Mouse (Mus musculus): Measurements from ENCODE around the gene Gm3099. TPM values are rescaled to one million over a fixed set of nuclear protein-coding genes. Genes with fewer than 3 reads are reported as not detected.
"Not testable (repeated sequence)": the region's sequence is repeated elsewhere in the genome, so short reads cannot be mapped to it uniquely, and the experiment has no call there.

Gene Gm3099
- not detected in 2 replicates for polyA plus RNA-seq (2014; fragmentation: Nextera tagmentation; extraction: Ambion mirVana)

GRCm38 (mm10) chr14:3998094-3998493 is at the start of gene Gm3099:
TSS of gene Gm3099 (plus strand) at chr14:3998394.
- not testable (repeated sequence) for H3K9ac ChIP-seq; H3K4me1 ChIP-seq (ENCODE audit: insufficient read depth); ATAC-seq (ENCODE audit: insufficient read depth); H3K27me3 ChIP-seq (ENCODE audit: insufficient read depth, low read length); H3K27ac ChIP-seq (ENCODE audit: low read depth); H3K36me3 ChIP-seq (ENCODE audit: insufficient read depth); H3K4me2 ChIP-seq; DNase-seq; H3K4me3 ChIP-seq (ENCODE audit: low read depth, low read length); H3K9me3 ChIP-seq (ENCODE audit: low read depth, low read length)
- WGBS: 100% methylated on average over 1 of the region's 3 CpGs

DNA sequence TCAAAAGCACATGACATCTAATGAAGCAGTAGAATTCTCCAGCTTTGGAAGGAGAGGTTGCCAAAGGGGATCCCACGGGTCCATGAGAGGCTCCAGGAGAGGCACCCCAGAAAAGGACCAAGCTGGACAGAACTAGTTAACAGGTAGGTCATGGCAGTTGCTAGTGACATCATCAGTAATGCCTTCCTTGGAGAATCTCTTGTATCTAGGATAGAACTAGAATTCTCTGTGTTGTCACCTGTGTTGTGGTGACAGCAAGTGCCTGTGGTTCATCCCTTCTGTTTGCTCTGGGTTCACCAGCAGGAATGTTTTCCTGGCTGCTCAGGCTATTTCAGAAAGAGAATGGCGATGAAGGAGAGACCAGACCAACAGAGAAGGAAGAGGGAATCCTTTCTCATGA is 34.9 kb upstream of the Gm3099 start, which contains the start of gene Gm3095:
Gene Gm3095 (plus strand): TSS at position 301 of the 400 bp plus-strand sequence.
- DNase-seq; H3K9me3 ChIP-seq (ENCODE audit: low read depth, low read length); ATAC-seq (ENCODE audit: insufficient read depth); H3K27ac ChIP-seq (ENCODE audit: low read depth); H3K4me2 ChIP-seq; H3K36me3 ChIP-seq (ENCODE audit: insufficient read depth); H3K9ac ChIP-seq; H3K4me1 ChIP-seq (ENCODE audit: insufficient read depth); H3K4me3 ChIP-seq (ENCODE audit: low read depth, low read length); H3K27me3 ChIP-seq (ENCODE audit: insufficient read depth, low read length): not testable (repeated sequence)
- WGBS: no CpG with 5 or more reads among the region's 2 CpGs

- WGBS: 71% methylated on average over 1 of the region's 3 CpGs
- ATAC-seq (ENCODE audit: insufficient read depth); H3K4me1 ChIP-seq (ENCODE audit: insufficient read depth); H3K27me3 ChIP-seq (ENCODE audit: insufficient read depth, low read length); H3K4me2 ChIP-seq; H3K9me3 ChIP-seq (ENCODE audit: low read depth, low read length); DNase-seq; H3K4me3 ChIP-seq (ENCODE audit: low read depth, low read length); H3K36me3 ChIP-seq (ENCODE audit: insufficient read depth); H3K27ac ChIP-seq (ENCODE audit: low read depth); H3K9ac ChIP-seq: not testable (repeated sequence)
Measured at GRCm38 (mm10) chr14:4023641-4024040, 25.4 kb downstream of the Gm3099 start, which contains the start of gene Gm5796. TSS of gene Gm5796 (plus strand) at chr14:4023941.

Other genes starting within 250 kb of the Gm3099 start
- gene Gm3002, start 188.3 kb upstream of the Gm3099 start, polyA plus RNA-seq (2014; fragmentation: Nextera tagmentation; extraction: Ambion mirVana): not detected in 2 replicates
- 0.22 TPM in 1 of 2 replicates, not detected in the other for gene Gm3033, start 152.1 kb upstream of the Gm3099 start, polyA plus RNA-seq (2014; fragmentation: Nextera tagmentation; extraction: Ambion mirVana)
- gene Gm2916, start 114.2 kb upstream of the Gm3099 start, polyA plus RNA-seq (2014; fragmentation: Nextera tagmentation; extraction: Ambion mirVana): 0.20 TPM in 1 of 2 replicates, not detected in the other
- gene Gm3029, start 66.6 kb upstream of the Gm3099 start, polyA plus RNA-seq (2014; fragmentation: Nextera tagmentation; extraction: Ambion mirVana): not detected in 2 replicates
- gene Gm3095, start 34.8 kb upstream of the Gm3099 start, polyA plus RNA-seq (2014; fragmentation: Nextera tagmentation; extraction: Ambion mirVana): 0.23 and 0.26 TPM in 2 replicates
- 0.30 TPM in 1 of 2 replicates, not detected in the other for gene Gm5796, start 25.5 kb downstream of the Gm3099 start, polyA plus RNA-seq (2014; fragmentation: Nextera tagmentation; extraction: Ambion mirVana)
- not detected in 2 replicates for gene Gm3115, start 85.7 kb downstream of the Gm3099 start, polyA plus RNA-seq (2014; fragmentation: Nextera tagmentation; extraction: Ambion mirVana)
- gene Gm8108, start 112.1 kb downstream of the Gm3099 start, polyA plus RNA-seq (2014; fragmentation: Nextera tagmentation; extraction: Ambion mirVana): 0.28 and 1.4 TPM in 2 replicates
- not detected in 2 replicates for gene Gm3127, start 166.6 kb downstream of the Gm3099 start, polyA plus RNA-seq (2014; fragmentation: Nextera tagmentation; extraction: Ambion mirVana)
- 0.58 and 0.62 TPM in 2 replicates for gene Gm2974, start 184.2 kb downstream of the Gm3099 start, polyA plus RNA-seq (2014; fragmentation: Nextera tagmentation; extraction: Ambion mirVana)

Data from lung, embryonic 14.5 days (tissue).